8 mouse cellular contexts compared by ENCODE assay signal in genomic region chr14:21402621-21403405, GRCm38 (mm10).
DNase-seq lines count a peak whose midpoint lies in the region; ATAC-seq and TF ChIP-seq lines count a peak whose summit lies in the region.
"Had no signal": no experiment of that assay in that cellular context is flagged by ENCODE, and none has a peak within 500 bp of the region (broad histone marks: within the 10 kb centered on the region; RNA-seq: fewer than 3 reads in every experiment).

No protein-coding gene starts in this region.

- intact Hi-C loops in left cerebral cortex, postnatal 25 days (cut with DNase I) = no loop called here

- no peaks in the 10 kb centered on the region for H3K27me3 ChIP-seq in midbrain, embryonic 14.5 days (ENCODE audit: control insufficient read depth, insufficient read depth, low read length)
- no peaks in the 10 kb centered on the region for H3K27me3 ChIP-seq in midbrain, postnatal 0 days (ENCODE audit: insufficient read depth, low read length)
- H3K27me3 ChIP-seq in forebrain, embryonic 13.5 days = no peaks in the 10 kb centered on the region
- no peaks in the 10 kb centered on the region for H3K27me3 ChIP-seq in limb, embryonic 10.5 days (ENCODE audit: low read depth, poor library complexity, severe bottlenecking)
- no peaks in the 10 kb centered on the region for H3K27me3 ChIP-seq in liver, embryonic 12.5 days (replicated peaks)

- 0 out of 2 replicates have a peak, but pooled peaks cover 3% of the 10 kb centered on the region for H3K9me3 ChIP-seq in midbrain, embryonic 14.5 days (ENCODE audit: control insufficient read depth, low read length)
- H3K9me3 ChIP-seq in midbrain, postnatal 0 days (ENCODE audit: low read length) = no peaks in the 10 kb centered on the region
- H3K9me3 ChIP-seq in forebrain, embryonic 13.5 days (replicated peaks) = no peaks in the 10 kb centered on the region
- no peaks in the 10 kb centered on the region for H3K9me3 ChIP-seq in limb, embryonic 10.5 days (replicated peaks)
- no peaks in the 10 kb centered on the region for H3K9me3 ChIP-seq in liver, embryonic 12.5 days (replicated peaks)

- H3K4me1 ChIP-seq in midbrain, embryonic 14.5 days (ENCODE audit: control insufficient read depth, insufficient read depth, low read length) = peaks cover 18% of the 10 kb centered on the region
- H3K4me1 ChIP-seq in midbrain, postnatal 0 days (ENCODE audit: insufficient read depth, low read length) = no peaks in the 10 kb centered on the region
- peaks cover 31% of the 10 kb centered on the region for H3K4me1 ChIP-seq in forebrain, embryonic 13.5 days
- H3K4me1 ChIP-seq in limb, embryonic 10.5 days = peaks cover 18% of the 10 kb centered on the region
- H3K4me1 ChIP-seq in liver, embryonic 12.5 days = no peaks in the 10 kb centered on the region

- TF ChIP-seq CTCF in midbrain, postnatal 0 days (IDR thresholded peaks at IDR 0.05) = no peak

- WGBS in midbrain, embryonic 14.5 days = 61% methylated on average over 8 of the region's 8 CpGs
- WGBS in midbrain, postnatal 0 days = 52% methylated on average over 8 of the region's 8 CpGs
- WGBS in forebrain, embryonic 13.5 days = 32% methylated on average over 8 of the region's 8 CpGs
- 86% methylated on average over 8 of the region's 8 CpGs for WGBS in limb, embryonic 10.5 days
- 79% methylated on average over 8 of the region's 8 CpGs for WGBS in liver, embryonic 12.5 days (ENCODE audit: insufficient replicate concordance)

- no peak for ATAC-seq in midbrain, embryonic 14.5 days (ENCODE audit: low FRiP score, low TSS enrichment)
- ATAC-seq in midbrain, postnatal 0 days (ENCODE audit: low FRiP score) = no peak
- ATAC-seq in forebrain, embryonic 13.5 days = peak; percentile 59
- no peak for ATAC-seq in megakaryocyte progenitor cell, adult 5-6 weeks (replicated peaks; ENCODE audit: poor library complexity)
- no peak for ATAC-seq in liver, embryonic 12.5 days

- H3K4me2 ChIP-seq in midbrain, embryonic 14.5 days (ENCODE audit: low read length) = no peak overlapping the region
- no peak overlapping the region for H3K4me2 ChIP-seq in midbrain, postnatal 0 days (ENCODE audit: low read depth, low read length, poor library complexity, severe bottlenecking)
- peak overlapping the region; percentile 5; the same call in 1 of the 2 replicates for H3K4me2 ChIP-seq in forebrain, embryonic 13.5 days
- no peak overlapping the region for H3K4me2 ChIP-seq in liver, embryonic 12.5 days

- no peaks in the 10 kb centered on the region for H3K36me3 ChIP-seq in midbrain, embryonic 14.5 days (ENCODE audit: control insufficient read depth, insufficient read depth, low read length)
- H3K36me3 ChIP-seq in midbrain, postnatal 0 days (ENCODE audit: insufficient read depth, low read length) = no peaks in the 10 kb centered on the region
- no peaks in the 10 kb centered on the region for H3K36me3 ChIP-seq in forebrain, embryonic 13.5 days (ENCODE audit: poor library complexity, severe bottlenecking)
- peaks cover 8% of the 10 kb centered on the region; the same call in 1 of the 2 replicates for H3K36me3 ChIP-seq in limb, embryonic 10.5 days
- H3K36me3 ChIP-seq in liver, embryonic 12.5 days = peaks cover 11% of the 10 kb centered on the region

- no peak overlapping the region for H3K4me3 ChIP-seq in midbrain, embryonic 14.5 days (replicated peaks; ENCODE audit: low read depth, low read length)
- no peak overlapping the region for H3K4me3 ChIP-seq in midbrain, postnatal 0 days (ENCODE audit: low read depth, low read length)
- no peak overlapping the region for H3K4me3 ChIP-seq in forebrain, embryonic 13.5 days
- no peak overlapping the region for H3K4me3 ChIP-seq in limb, embryonic 10.5 days
- H3K4me3 ChIP-seq in liver, embryonic 12.5 days = no peak overlapping the region

- peak overlapping the region; percentile 33; the same call in 1 of the 2 replicates for H3K27ac ChIP-seq in midbrain, embryonic 14.5 days (replicated peaks; ENCODE audit: low read depth, low read length)
- H3K27ac ChIP-seq in midbrain, postnatal 0 days (ENCODE audit: low read depth, low read length) = no peak overlapping the region
- peak overlapping the region; percentile 85 for H3K27ac ChIP-seq in forebrain, embryonic 13.5 days
- peak overlapping the region; percentile 44; the same call in 1 of the 2 replicates for H3K27ac ChIP-seq in limb, embryonic 10.5 days
- no peak overlapping the region for H3K27ac ChIP-seq in liver, embryonic 12.5 days

- no peak overlapping the region for H3K9ac ChIP-seq in midbrain, embryonic 14.5 days (replicated peaks; ENCODE audit: low read length)
- no peak overlapping the region for H3K9ac ChIP-seq in midbrain, postnatal 0 days (replicated peaks; ENCODE audit: low read length, poor library complexity, severe bottlenecking)
- H3K9ac ChIP-seq in forebrain, embryonic 13.5 days = no peak overlapping the region
- no peak overlapping the region for H3K9ac ChIP-seq in liver, embryonic 12.5 days

- no peak for DNase-seq in midbrain, embryonic 14.5 days
- no peak for DNase-seq in midbrain, postnatal 0 days (ENCODE audit: low spot score)
- DNase-seq in limb, embryonic 10.5 days (ENCODE audit: low spot score) = no peak
- DNase-seq in left cerebral cortex, postnatal 25 days (ENCODE audit: low spot score in 2 of 2) = no peak
- DNase-seq: gastrocnemius, postnatal 25 days had no signal

Comparison
In these comparisons a context has a peak if more than half of its experiments do, and no peak if none do; other contexts are left out.
1. H3K27ac ChIP-seq: peak in midbrain, embryonic 14.5 days (single experiment), forebrain, embryonic 13.5 days (single experiment) and limb, embryonic 10.5 days (single experiment); none in midbrain, postnatal 0 days (single experiment) and liver, embryonic 12.5 days (single experiment).